Mouse (Mus musculus) lung, adult 2 months (tissue): ENCODE data around the gene Cygb. TPM values are rescaled to one million over a fixed set of nuclear protein-coding genes. Genes with fewer than 3 reads are reported as not detected.
A peak's percentile ranks its signal among the peaks of the same experiment; 100 is the strongest.

Experiments
- DNase-seq: peaks from one replicate; pipeline ENCODE4 v3.0.0; 2022
- H3K4me1 ChIP-seq: fragments of 200-500 bp; 2 replicates; pipeline ENCODE4 v1.6.1; 2011; ENCODE audit warnings: low read length; ENCODE audit not compliant: control insufficient read depth, insufficient read depth
- H3K4me3 ChIP-seq: fragments of 200-500 bp; replicated peaks from 2 replicates; pipeline ENCODE3; 2011; ENCODE audit warnings: low read depth, mild to moderate bottlenecking, control low read depth, low read length; ENCODE audit errors: extremely low read depth
- CTCF ChIP-seq: fragments of 200-500 bp; IDR thresholded peaks from 2 replicates; pipeline ENCODE4 v1.5.1; 2011; ENCODE audit warnings: mild to moderate bottlenecking, low read length, control low read depth; ENCODE audit not compliant: insufficient read depth
- POLR2A ChIP-seq: fragments of 200-500 bp; IDR thresholded peaks from 2 replicates; pipeline ENCODE4 v1.6.1; 2011; ENCODE audit warnings: low read depth, mild to moderate bottlenecking, control low read depth, low read length, borderline replicate concordance; ENCODE audit errors: extremely low read depth
- WGBS: fragments of 180-500 bp; shearing (Covaris S2); methylation state at CpG from one replicate; pipeline ENCODE4 v1.1.7; 2018; 5-methylcytosine and 5-hydroxymethylcytosine counted together
- polyA plus RNA-seq: library from polyadenylated mRNA; depleted of rRNA; stranded (reverse); fragments of >200 nt; gene quantifications from 2 replicates; pipeline ENCODE4 v1.2.3, GENCODE M21; 2012

Gene Cygb
- polyA plus RNA-seq, 1 experiment: 33.6 TPM

DNA sequence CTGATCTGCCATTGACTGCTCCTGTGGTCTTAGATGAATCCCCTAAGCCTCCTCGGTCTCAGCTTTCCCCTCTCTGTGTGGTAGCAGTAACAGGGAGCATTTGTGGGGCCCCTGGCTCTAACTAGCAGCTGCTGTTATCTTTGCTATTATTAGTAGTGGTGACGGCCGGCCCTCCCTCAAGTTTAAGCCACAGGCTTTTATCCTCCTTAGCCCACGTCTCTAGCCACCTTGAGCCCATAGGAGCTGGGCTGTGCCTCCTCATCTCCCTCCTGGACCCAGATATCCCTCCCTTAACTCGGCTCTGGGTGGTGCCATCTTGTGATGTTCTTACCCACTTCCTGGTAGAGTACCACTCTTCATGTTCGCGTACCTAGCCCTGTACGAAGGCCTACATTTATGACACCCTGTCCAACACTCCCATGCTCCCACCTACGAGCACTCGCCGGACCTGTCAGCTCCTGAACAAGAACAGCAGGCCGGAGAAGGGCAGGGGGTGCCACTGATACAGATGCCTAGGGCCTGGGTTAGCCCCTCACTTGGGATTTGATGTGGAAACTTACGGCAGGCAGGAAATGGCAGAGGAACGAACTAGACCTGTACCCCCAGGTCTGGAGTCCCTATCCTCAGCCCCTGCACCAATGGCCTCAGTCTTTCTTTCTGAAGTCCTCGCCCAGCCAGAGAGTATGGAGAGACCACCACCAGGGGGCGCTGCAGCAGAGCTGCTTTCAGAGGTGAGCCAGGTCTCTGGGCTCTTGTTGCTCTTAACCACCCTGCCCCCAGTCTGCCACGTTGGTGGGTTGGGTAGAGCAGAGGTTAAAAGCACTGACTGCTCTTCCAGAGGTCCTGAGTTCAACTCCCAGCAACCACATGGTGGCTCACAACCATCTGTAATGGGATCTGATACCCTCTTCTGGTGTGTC lies 28.8 kb downstream of the Cygb start:
- WGBS: 79% methylated on average over 17 of the region's 17 CpGs
- peaks cover 31% of the 10 kb centered on the region for H3K4me1 ChIP-seq
- DNase-seq: peak; percentile 54

DNA sequence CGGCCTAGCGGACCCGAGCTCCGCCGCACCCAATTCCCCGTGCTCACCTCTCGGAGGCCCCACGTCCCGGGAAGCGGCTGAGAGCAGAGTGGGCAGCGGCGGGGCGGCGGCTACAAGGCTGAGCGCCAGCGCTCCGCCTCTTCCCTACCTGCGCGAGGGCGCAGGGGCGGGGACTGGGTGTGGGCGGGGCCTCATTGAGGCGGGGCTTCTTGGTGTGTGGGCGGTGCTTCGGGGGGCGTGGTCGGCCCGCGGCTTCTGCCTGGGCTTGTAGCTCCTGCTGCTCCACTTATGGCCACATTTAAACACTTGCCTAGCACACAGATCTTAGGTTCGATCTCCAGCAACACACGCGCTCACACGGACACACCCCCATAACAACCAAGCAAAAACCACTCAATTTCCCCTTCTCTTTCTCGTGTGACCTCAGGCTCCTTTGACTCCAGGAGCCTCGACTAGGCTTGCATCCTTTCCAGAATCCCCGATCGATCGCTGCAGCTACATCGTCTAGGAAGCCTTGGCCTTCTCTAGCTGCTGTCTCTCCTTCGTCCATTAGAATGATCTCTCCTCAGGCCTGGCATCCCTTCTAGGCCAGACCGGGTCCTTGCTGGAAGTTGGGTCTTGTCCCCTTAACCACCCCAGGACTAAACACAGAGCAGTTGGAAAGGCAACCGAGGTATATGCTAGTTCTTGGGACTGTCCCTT lies 29.8 kb downstream of the Cygb start:
- Histone ChIP-seq H3K4me1 (peaks cover 41% of the 10 kb centered on the region), H3K4me3 (peak overlapping the region; percentile 83)
- WGBS: 15% methylated on average over 42 of the region's 42 CpGs
- DNase-seq: peak; percentile 86
- TF ChIP-seq POLR2A (peak; percentile 62; the same call in 1 of the 2 replicates), CTCF (no peak)

More for the DNA sequence above, 28.8 kb downstream of the Cygb start:
- H3K4me3 ChIP-seq: no peak overlapping the region
- peak; percentile 64 for TF ChIP-seq CTCF
- no peak for TF ChIP-seq POLR2A

DNA sequence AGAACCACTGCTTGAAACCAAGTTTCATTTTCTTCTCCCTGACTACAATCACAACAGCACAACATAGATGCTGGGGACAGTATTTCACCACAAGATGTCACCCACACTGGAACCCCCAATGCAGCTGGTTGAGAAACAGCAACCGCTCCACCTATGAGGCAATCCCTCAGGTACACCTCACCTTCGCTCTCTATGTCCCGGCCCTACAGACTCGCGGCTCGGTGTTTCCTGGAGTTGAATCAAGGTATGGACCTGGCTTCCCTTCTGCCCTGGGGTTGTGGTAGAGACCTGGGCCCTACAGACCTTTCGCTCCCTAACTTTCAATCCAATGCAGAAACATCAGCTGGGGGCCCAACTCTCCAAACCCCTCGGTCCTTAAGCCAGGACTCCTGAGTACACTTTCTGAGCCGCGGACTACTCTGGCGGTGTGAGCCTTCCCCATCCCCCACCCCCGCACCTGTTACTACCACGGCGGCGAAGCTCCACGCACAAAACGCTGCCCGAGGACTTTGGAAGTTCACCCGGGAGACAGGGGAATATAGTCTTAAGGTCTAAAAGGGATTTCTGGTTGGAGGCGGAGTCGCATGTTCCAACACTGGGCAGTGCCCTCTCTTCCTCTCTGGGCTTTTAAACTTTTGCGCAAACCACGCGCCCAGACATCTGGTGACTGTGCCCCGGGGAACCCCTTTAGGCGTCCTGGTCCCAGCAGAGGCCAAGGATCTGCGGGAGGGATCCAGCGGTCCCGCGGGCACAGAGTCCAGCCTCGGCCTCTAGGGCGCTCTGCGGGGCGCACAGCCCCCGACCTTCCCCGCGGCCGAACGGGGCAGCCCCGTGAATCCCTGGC lies 30.6 kb downstream of the Cygb start:
- WGBS: 8% methylated on average over 40 of the region's 40 CpGs
- peak; percentile 54 for DNase-seq
- TF ChIP-seq POLR2A: no peak
- H3K4me3 ChIP-seq: peak overlapping the region; percentile 83
- peaks cover 48% of the 10 kb centered on the region for H3K4me1 ChIP-seq

DNA sequence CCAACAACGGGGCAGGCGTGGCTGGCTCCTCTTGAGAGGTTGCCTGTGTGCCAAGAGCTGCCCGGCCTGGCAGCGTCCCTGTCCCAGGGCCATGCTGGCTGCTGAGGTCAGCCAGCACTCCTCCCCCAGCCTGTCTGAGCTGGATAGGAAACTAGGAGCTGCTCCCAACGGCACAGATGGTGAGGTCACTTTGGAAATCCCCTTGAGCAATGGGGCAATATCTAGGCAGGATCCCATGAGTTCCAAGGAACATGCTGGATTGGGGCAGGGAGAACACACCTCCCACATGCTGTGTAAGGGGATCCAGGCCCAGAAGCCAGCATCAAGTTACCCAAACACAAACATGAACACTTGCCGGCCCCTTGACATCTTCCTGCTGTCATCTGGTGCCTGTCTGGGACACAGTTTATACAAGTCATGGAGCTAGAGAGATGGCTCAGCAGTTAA lies 32.8 kb downstream of the Cygb start:
- DNase-seq: peak; percentile 85
- H3K4me3 ChIP-seq: no peak overlapping the region
- WGBS: 6% methylated on average over 6 of the region's 6 CpGs

DNA sequence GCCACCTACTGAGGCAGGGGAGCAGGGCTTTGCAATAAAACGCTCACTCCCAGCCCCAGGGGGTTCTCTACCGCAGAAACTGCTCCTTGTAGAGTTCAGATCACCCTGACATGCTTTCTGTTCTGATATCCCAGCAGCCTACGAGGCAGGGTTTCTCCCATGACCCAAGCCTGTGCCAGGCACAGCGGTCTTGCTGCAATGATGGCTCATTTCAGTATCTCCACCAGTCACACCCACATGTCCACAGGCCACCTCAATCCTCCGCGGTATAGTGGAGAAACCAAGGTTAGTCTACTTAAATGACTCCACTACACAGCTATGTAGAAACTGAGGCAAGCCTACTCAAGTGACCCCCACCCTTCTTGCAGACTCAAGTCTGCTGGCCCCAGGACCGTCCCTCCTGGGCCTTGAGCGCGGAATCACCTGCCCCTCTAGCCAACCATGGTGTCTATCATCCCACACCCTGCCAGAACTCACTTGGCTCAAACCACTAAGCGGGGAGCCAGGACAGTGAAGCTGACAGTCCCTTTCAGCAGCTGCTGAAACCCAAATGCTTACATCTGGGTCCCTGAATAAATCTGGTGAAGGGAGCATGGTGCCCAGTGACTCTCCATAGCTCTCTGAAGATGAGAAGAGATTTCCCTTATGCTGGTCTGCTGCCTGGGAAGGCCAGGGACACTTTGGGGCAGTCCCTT lies 33.4 kb downstream of the Cygb start:
- TF ChIP-seq CTCF (no peak), POLR2A (no peak)
- Histone ChIP-seq H3K4me1 (peaks cover 68% of the 10 kb centered on the region), H3K4me3 (no peak overlapping the region)
- WGBS: 52% methylated on average over 10 of the region's 10 CpGs
- DNase-seq: no peak

More for the DNA sequence above, 32.8 kb downstream of the Cygb start:
- TF ChIP-seq POLR2A (no peak; the same call in 1 of the 2 replicates), CTCF (no peak)
- peaks cover 67% of the 10 kb centered on the region for H3K4me1 ChIP-seq

DNA sequence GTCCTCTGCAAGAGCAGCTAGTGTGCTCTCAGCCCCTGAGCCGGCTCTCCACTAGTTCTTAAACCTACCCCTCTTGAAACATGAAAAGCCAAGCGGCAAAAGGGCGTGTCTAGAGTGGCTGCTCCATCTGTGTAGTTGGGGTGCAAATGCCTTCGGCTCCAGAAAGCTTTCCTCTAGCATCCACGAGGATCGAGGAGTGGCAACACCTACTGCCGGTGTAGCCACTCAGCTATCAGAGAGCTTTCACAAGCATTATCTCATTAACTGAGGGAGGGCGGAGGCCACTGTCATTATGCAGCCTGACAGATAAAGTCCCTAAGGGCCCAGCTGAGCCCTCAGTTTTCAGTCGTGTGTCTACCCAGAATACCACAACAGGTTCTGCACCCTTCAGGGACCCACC lies 34.0 kb downstream of the Cygb start:
- TF ChIP-seq POLR2A: no peak
- no peak for TF ChIP-seq CTCF
- H3K4me3 ChIP-seq: no peak overlapping the region
- 39% methylated on average over 9 of the region's 9 CpGs for WGBS
- H3K4me1 ChIP-seq: peaks cover 72% of the 10 kb centered on the region
- peak; percentile 65 for DNase-seq

DNA sequence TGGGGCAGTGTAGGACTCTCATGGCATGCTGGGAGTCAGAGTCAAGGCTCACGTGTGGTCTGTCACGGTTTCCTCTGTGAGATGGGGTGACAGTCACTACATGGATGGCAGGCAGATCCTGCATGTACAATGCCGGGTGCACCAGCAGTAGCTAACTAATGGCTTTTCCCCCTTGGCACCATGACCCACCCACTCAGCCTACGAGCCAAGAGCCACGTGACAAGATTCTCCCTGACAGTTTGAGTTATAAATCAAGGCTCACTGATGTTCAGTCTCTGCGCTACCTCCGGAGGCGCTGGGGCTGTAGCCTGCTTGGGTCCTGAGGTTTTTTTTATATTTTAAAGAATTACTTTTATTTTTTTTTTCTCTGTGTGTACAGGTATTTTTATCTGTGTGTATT lies 34.6 kb downstream of the Cygb start:
- no peak overlapping the region for H3K4me3 ChIP-seq
- TF ChIP-seq CTCF (no peak), POLR2A (no peak)
- peaks cover 76% of the 10 kb centered on the region for H3K4me1 ChIP-seq
- 24% methylated on average over 8 of the region's 8 CpGs for whole genome bisulfite sequencing
- DNase-seq: no peak

DNA sequence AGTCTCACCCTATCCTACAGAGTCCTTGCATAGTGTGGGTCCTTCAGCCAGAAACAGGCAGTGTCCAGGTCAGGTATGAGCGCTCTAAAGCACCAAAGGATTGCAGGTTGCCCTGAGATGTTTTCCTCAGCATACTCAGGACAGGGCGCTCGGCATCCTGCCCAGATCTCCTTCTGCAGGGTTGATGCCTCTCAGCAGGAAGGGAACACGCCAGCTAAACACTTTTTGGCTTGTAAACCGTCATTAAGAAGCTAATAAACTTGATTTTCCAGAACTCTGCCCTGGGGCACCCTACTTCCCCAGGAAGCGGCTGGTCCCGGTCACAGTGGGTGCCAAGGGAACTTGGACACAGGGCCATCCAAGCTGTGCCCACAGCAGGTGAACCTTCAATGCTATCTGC lies 35.0 kb downstream of the Cygb start:
- peaks cover 75% of the 10 kb centered on the region for H3K4me1 ChIP-seq
- TF ChIP-seq CTCF (no peak), POLR2A (no peak)
- peak; percentile 77 for DNase-seq
- no peak overlapping the region for H3K4me3 ChIP-seq
- WGBS: 44% methylated on average over 7 of the region's 7 CpGs
